Mouse (Mus musculus): ENCODE results near the gene 1810013L24Rik. TPM values are rescaled to one million over a fixed set of nuclear protein-coding genes. Genes with fewer than 3 reads are reported as not detected.
A peak's percentile ranks its signal among the peaks of the same experiment; 100 is the strongest.

1810013L24Rik gene
- polyA plus RNA-seq, 1 experiment from 2014 or later: 21.6 TPM

DNA sequence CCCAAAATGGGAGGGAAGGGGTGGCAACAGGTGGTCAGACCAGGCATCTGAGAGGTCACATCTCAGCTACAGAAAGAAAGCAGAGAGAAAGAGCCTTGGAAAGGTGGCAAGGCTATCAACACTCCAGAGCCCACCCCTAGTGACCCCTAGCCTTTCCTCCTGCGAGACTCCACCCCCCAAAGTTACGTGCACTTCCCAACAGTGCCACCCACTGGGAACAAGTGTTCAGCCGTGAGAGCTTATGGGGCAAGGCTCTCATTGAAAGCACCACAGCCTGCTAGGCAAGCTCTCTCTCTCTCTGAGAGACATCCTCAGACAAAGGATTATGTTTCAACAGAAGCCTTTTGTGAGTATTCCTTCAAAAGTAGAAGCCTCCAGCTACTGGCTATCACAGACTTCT is 34.9 kb upstream of the 1810013L24Rik start:
- Histone ChIP-seq H3K4me2 (no peak overlapping the region), H3K9me3 (ENCODE audit: control insufficient read depth, low read length) (peaks cover 4% of the 10 kb centered on the region; the same call in 1 of the 2 replicates), H3K36me3 (ENCODE audit: control insufficient read depth, insufficient read depth, low read length) (no peaks in the 10 kb centered on the region), H3K4me1 (ENCODE audit: control insufficient read depth, insufficient read depth, low read length) (no peaks in the 10 kb centered on the region), H3K9ac (ENCODE audit: low read length) (no peak overlapping the region), H3K27ac (ENCODE audit: low read depth, low read length) (no peak overlapping the region), H3K27me3 (ENCODE audit: control insufficient read depth, insufficient read depth, low read length) (no peaks in the 10 kb centered on the region), H3K4me3 (ENCODE audit: low read depth, low read length) (no peak overlapping the region)
- DNase-seq (ENCODE audit: low spot score, missing footprints) (no peak), ATAC-seq (ENCODE audit: low FRiP score) (no peak)
- WGBS: 16% methylated on average over 3 of the region's 3 CpGs

DNA sequence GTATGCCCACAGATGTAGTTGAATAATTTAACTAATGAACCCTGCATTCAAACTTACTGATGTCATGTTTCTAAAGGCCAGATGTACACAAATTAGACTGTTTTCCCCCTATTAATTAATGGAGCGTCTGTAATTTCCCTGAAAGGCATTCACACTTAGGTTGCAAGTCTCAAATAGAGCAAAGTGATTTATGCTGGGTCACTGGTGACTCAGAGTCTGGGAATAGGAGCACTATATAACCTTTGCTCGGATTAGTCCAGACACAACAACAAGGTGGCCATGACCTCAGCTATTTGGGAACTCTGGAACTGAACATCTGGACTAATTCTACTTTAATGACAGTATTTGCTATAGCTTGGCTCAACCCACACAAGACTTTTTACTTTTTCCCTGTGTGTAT is 34.0 kb upstream of the 1810013L24Rik start:
- no peak overlapping the region for H3K4me3 ChIP-seq (ENCODE audit: low read depth, low read length)
- peaks cover 7% of the 10 kb centered on the region; the same call in 1 of the 2 replicates for H3K9me3 ChIP-seq (ENCODE audit: control insufficient read depth, low read length)
- no peaks in the 10 kb centered on the region for H3K4me1 ChIP-seq (ENCODE audit: control insufficient read depth, insufficient read depth, low read length)
- H3K27ac ChIP-seq (ENCODE audit: low read depth, low read length): no peak overlapping the region
- 79% methylated on average over 2 of the region's 2 CpGs for WGBS
- H3K36me3 ChIP-seq (ENCODE audit: control insufficient read depth, insufficient read depth, low read length): no peaks in the 10 kb centered on the region
- H3K4me2 ChIP-seq: no peak overlapping the region
- DNase-seq (ENCODE audit: low spot score, missing footprints): no peak
- no peaks in the 10 kb centered on the region for H3K27me3 ChIP-seq (ENCODE audit: control insufficient read depth, insufficient read depth, low read length)
- ATAC-seq (ENCODE audit: low FRiP score): no peak
- H3K9ac ChIP-seq (ENCODE audit: low read length): no peak overlapping the region

DNA sequence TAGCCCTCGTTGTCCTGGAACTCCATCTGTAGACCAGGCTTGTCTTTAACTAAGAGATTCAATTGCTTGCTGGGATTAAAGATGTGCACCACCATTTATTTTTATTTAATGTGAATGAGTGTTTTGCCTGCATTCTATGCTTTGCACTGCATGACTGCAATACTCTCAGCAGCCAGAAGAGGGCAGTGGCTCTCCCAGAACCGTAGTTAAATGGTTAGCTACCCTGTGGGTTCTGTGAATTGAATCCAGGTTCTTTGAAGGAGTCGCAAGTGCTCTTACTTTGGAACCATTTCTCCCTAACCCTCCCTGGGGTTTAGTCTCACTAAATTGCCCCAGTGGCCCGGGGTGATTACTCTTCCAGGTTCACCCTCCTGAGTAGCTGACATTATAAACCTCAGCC is 23.2 kb upstream of the 1810013L24Rik start:
- Histone ChIP-seq H3K27ac (ENCODE audit: low read depth, low read length) (no peak overlapping the region), H3K36me3 (ENCODE audit: control insufficient read depth, insufficient read depth, low read length) (no peaks in the 10 kb centered on the region), H3K27me3 (ENCODE audit: control insufficient read depth, insufficient read depth, low read length) (no peaks in the 10 kb centered on the region), H3K4me2 (no peak overlapping the region), H3K9me3 (ENCODE audit: control insufficient read depth, low read length) (no peaks in the 10 kb centered on the region), H3K9ac (ENCODE audit: low read length) (no peak overlapping the region), H3K4me3 (ENCODE audit: low read depth, low read length) (no peak overlapping the region), H3K4me1 (ENCODE audit: control insufficient read depth, insufficient read depth, low read length) (no peaks in the 10 kb centered on the region)
- DNase-seq (ENCODE audit: low spot score, missing footprints) (no peak), ATAC-seq (ENCODE audit: low FRiP score) (no peak)
- 17% methylated on average over 4 of the region's 4 CpGs for WGBS

DNA sequence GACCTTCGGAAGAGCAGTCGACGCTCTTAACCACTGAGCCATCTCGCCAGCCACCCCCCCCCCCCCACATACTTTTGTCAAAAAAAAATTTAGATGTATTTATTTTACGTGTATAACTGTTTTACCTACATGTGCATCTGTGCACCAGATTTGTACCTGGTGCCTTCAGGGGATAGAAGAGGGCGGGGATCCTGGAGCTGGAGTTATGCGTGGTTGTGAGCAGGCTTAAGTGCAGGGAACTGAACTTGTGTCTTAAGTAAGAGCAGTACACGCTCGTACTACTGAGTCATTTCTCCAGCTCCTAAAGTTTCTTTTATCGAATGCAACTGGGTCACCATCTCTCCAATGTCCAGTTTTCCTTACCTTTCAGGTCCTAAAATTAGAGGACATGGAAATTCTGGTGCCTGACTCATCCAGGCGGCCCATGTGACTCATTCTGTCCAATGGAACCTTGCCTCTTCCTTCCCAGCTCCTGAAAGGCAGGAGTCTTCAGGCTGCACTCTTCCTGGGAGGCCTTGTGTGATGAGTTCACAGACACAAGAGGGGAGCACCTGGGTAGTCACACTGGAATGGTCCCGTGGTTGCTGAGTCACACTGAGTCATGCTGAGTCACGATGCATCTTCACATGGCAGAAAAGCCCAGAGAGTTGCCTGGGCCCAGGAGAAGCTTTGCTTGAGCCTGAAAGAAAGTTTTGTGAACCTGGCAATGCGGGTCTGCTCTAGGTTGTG is 19.3 kb upstream of the 1810013L24Rik start:
- Histone ChIP-seq H3K27me3 (ENCODE audit: control insufficient read depth, insufficient read depth, low read length) (no peaks in the 10 kb centered on the region), H3K4me2 (no peak overlapping the region), H3K4me3 (ENCODE audit: low read depth, low read length) (no peak overlapping the region), H3K36me3 (ENCODE audit: control insufficient read depth, insufficient read depth, low read length) (no peaks in the 10 kb centered on the region), H3K4me1 (ENCODE audit: control insufficient read depth, insufficient read depth, low read length) (no peaks in the 10 kb centered on the region), H3K9ac (ENCODE audit: low read length) (no peak overlapping the region), H3K27ac (ENCODE audit: low read depth, low read length) (no peak overlapping the region), H3K9me3 (ENCODE audit: control insufficient read depth, low read length) (no peaks in the 10 kb centered on the region)
- 89% methylated on average over 14 of the region's 14 CpGs for WGBS
- ATAC-seq (ENCODE audit: low FRiP score): no peak
- peak; percentile 81 for DNase-seq (ENCODE audit: low spot score, missing footprints)

- H3K4me1 ChIP-seq (ENCODE audit: control insufficient read depth, insufficient read depth, low read length): no peaks in the 10 kb centered on the region
- H3K27ac ChIP-seq (ENCODE audit: low read depth, low read length): no peak overlapping the region
- no peak overlapping the region for H3K4me2 ChIP-seq
- DNase-seq (ENCODE audit: low spot score, missing footprints) (no peak), ATAC-seq (ENCODE audit: low FRiP score) (no peak)
- WGBS: 80% methylated on average over 4 of the region's 4 CpGs
- no peaks in the 10 kb centered on the region for H3K27me3 ChIP-seq (ENCODE audit: control insufficient read depth, insufficient read depth, low read length)
- no peaks in the 10 kb centered on the region for H3K36me3 ChIP-seq (ENCODE audit: control insufficient read depth, insufficient read depth, low read length)
- H3K4me3 ChIP-seq (ENCODE audit: low read depth, low read length): no peak overlapping the region
- no peaks in the 10 kb centered on the region for H3K9me3 ChIP-seq (ENCODE audit: control insufficient read depth, low read length)
- no peak overlapping the region for H3K9ac ChIP-seq (ENCODE audit: low read length)
These were observed 12.0 kb upstream of the 1810013L24Rik start for GRCm38 (mm10) chr16:8817872-8818271.

- Histone ChIP-seq H3K9me3 (ENCODE audit: control insufficient read depth, low read length) (no peaks in the 10 kb centered on the region), H3K4me2 (no peak overlapping the region), H3K27ac (ENCODE audit: low read depth, low read length) (no peak overlapping the region), H3K4me3 (ENCODE audit: low read depth, low read length) (no peak overlapping the region), H3K9ac (ENCODE audit: low read length) (no peak overlapping the region), H3K36me3 (ENCODE audit: control insufficient read depth, insufficient read depth, low read length) (no peaks in the 10 kb centered on the region), H3K4me1 (ENCODE audit: control insufficient read depth, insufficient read depth, low read length) (no peaks in the 10 kb centered on the region), H3K27me3 (ENCODE audit: control insufficient read depth, insufficient read depth, low read length) (no peaks in the 10 kb centered on the region)
- WGBS: 97% methylated on average over 1 of the region's 1 CpGs
- DNase-seq (ENCODE audit: low spot score, missing footprints) (no peak), ATAC-seq (ENCODE audit: low FRiP score) (no peak)
These were observed 8.5 kb upstream of the 1810013L24Rik start for GRCm38 (mm10) chr16:8821429-8821828.

GRCm38 (mm10) chr16:8822586-8822985 is 7.3 kb upstream of the 1810013L24Rik start:
- Histone ChIP-seq H3K4me1 (ENCODE audit: control insufficient read depth, insufficient read depth, low read length) (no peaks in the 10 kb centered on the region), H3K9ac (ENCODE audit: low read length) (no peak overlapping the region), H3K36me3 (ENCODE audit: control insufficient read depth, insufficient read depth, low read length) (no peaks in the 10 kb centered on the region), H3K27ac (ENCODE audit: low read depth, low read length) (no peak overlapping the region), H3K27me3 (ENCODE audit: control insufficient read depth, insufficient read depth, low read length) (no peaks in the 10 kb centered on the region), H3K4me2 (no peak overlapping the region), H3K9me3 (ENCODE audit: control insufficient read depth, low read length) (no peaks in the 10 kb centered on the region), H3K4me3 (ENCODE audit: low read depth, low read length) (no peak overlapping the region)
- DNase-seq (ENCODE audit: low spot score, missing footprints): no peak
- no peak for ATAC-seq (ENCODE audit: low FRiP score)
- 79% methylated on average over 4 of the region's 4 CpGs for WGBS

GRCm38 (mm10) chr16:8823661-8824060 is 6.2 kb upstream of the 1810013L24Rik start:
- H3K36me3 ChIP-seq (ENCODE audit: control insufficient read depth, insufficient read depth, low read length): no peaks in the 10 kb centered on the region
- no peak overlapping the region for H3K27ac ChIP-seq (ENCODE audit: low read depth, low read length)
- no peaks in the 10 kb centered on the region for H3K4me1 ChIP-seq (ENCODE audit: control insufficient read depth, insufficient read depth, low read length)
- no peak overlapping the region for H3K9ac ChIP-seq (ENCODE audit: low read length)
- ATAC-seq (ENCODE audit: low FRiP score): no peak
- no peak for DNase-seq (ENCODE audit: low spot score, missing footprints)
- H3K9me3 ChIP-seq (ENCODE audit: control insufficient read depth, low read length): no peaks in the 10 kb centered on the region
- 77% methylated on average over 2 of the region's 2 CpGs for WGBS
- no peaks in the 10 kb centered on the region for H3K27me3 ChIP-seq (ENCODE audit: control insufficient read depth, insufficient read depth, low read length)
- H3K4me2 ChIP-seq: no peak overlapping the region
- H3K4me3 ChIP-seq (ENCODE audit: low read depth, low read length): no peak overlapping the region

GRCm38 (mm10) chr16:8827366-8827765 is 2.5 kb upstream of the 1810013L24Rik start:
- H3K27ac ChIP-seq (ENCODE audit: low read depth, low read length): no peak overlapping the region
- H3K4me3 ChIP-seq (ENCODE audit: low read depth, low read length): no peak overlapping the region
- H3K27me3 ChIP-seq (ENCODE audit: control insufficient read depth, insufficient read depth, low read length): no peaks in the 10 kb centered on the region
- WGBS: 86% methylated on average over 7 of the region's 7 CpGs
- no peak overlapping the region for H3K9ac ChIP-seq (ENCODE audit: low read length)
- H3K9me3 ChIP-seq (ENCODE audit: control insufficient read depth, low read length): no peaks in the 10 kb centered on the region
- peaks cover 7% of the 10 kb centered on the region; the same call in 1 of the 2 replicates for H3K4me1 ChIP-seq (ENCODE audit: control insufficient read depth, insufficient read depth, low read length)
- no peak overlapping the region for H3K4me2 ChIP-seq
- no peaks in the 10 kb centered on the region for H3K36me3 ChIP-seq (ENCODE audit: control insufficient read depth, insufficient read depth, low read length)
- ATAC-seq (ENCODE audit: low FRiP score) (no peak), DNase-seq (ENCODE audit: low spot score, missing footprints) (no peak)
